Mouse (Mus musculus): ENCODE results near the gene Rusc2.

DNA sequence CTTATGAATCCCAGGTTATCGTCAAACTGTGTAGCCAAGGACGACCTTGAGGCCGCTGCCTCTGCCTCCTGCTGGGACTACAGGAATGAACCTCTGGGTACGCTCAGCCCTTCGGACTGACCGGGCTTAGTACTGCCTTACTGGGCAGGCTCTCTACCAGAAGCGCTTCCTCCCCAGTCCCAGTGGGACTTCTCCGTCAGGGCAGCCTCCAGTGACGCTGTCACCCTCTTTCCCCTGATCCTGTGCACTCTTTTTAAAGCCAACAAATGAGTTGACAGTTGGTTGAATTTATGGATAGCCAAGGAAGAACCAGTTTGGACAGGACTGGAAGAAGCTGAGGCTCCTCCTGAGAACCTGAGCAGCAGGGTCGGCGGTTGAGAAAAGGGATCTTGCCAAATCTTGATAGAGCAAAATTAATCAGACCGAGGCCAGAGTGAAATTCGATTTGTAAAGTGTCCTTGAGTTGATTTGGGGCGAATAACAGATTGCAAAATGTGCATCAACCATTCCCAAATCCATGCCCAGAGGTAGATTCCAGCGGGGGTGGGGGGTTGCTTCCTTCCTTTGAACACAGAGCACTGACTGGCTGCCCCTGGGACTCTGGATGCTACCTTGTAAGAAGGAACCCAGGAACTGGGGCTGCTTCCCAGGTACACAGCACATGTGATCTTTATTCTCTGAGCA is 37.3 kb downstream of the Rusc2 start:
- TF ChIP-seq POLR2A (IDR thresholded peaks at IDR 0.05; ENCODE audit: control insufficient read depth, low read depth, low read length) (0 out of 2 replicates have a peak, but pooled peaks have one; percentile 15), CTCF (IDR thresholded peaks at IDR 0.05; ENCODE audit: control insufficient read depth, insufficient read depth, insufficient replicate concordance, low read depth, low read length) (no peak)
